Mouse (Mus musculus): ENCODE results near the gene 1700025G04Rik. TPM values are rescaled to one million over a fixed set of nuclear protein-coding genes. Genes with fewer than 3 reads are reported as not detected.

Gene 1700025G04Rik
- polyA plus RNA-seq, 1 experiment from 2014 or later = 20.6 TPM

DNA sequence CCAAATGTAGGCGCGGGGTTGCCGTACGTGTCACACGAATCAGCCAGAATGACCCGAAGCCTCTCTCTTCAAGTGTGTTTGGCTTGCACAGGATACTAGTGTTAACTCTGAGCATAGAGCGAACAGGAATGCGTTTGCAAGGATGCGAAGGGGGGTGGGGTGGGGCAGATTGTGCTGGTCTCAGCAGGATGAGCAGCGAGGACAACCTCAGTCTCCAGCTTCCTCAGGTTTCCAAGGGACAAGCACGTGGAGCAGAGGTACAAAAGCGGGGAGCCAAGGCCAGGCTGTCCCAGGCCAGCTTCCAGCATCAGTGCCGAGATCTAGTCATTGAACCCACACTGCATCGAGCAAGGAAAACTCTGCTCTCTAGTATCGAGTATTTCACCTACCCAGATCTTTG is 111.2 kb downstream of the 1700025G04Rik start:
- no peak for ATAC-seq (ENCODE audit: low FRiP score, low TSS enrichment)
- H3K36me3 ChIP-seq (ENCODE audit: control insufficient read depth, insufficient read depth, low read length) = no peaks in the 10 kb centered on the region
- H3K27me3 ChIP-seq (ENCODE audit: control insufficient read depth, insufficient read depth, low read length) = no peaks in the 10 kb centered on the region
- H3K4me1 ChIP-seq (replicated peaks; ENCODE audit: control insufficient read depth, insufficient read depth) = no peaks in the 10 kb centered on the region
- no peak overlapping the region for H3K4me2 ChIP-seq (replicated peaks; ENCODE audit: low read depth)
- WGBS = 92% methylated on average over 15 of the region's 15 CpGs
- TF ChIP-seq EP300 (optimal IDR thresholded peaks at IDR 0.05) (no peak), CTCF (IDR thresholded peaks at IDR 0.05; ENCODE audit: low read depth) (no peak)
- H3K9me3 ChIP-seq (ENCODE audit: control insufficient read depth, low read length) = no peaks in the 10 kb centered on the region
- DNase-seq (ENCODE audit: low spot score) = no peak
- H3K9ac ChIP-seq (ENCODE audit: low read length) = no peak overlapping the region
- H3K4me3 ChIP-seq (ENCODE audit: low read depth, low read length) = no peak overlapping the region
- no peak overlapping the region for H3K27ac ChIP-seq (replicated peaks)

GRCm38 (mm10) chr1:151977596-151977995 is 112.3 kb downstream of the 1700025G04Rik start:
- DNase-seq (ENCODE audit: low spot score) = no peak
- no peak for TF ChIP-seq EP300 (optimal IDR thresholded peaks at IDR 0.05)
- TF ChIP-seq CTCF (IDR thresholded peaks at IDR 0.05; ENCODE audit: low read depth) = no peak
- WGBS = 68% methylated on average over 5 of the region's 5 CpGs
- H3K4me2 ChIP-seq (replicated peaks; ENCODE audit: low read depth) = no peak overlapping the region
- no peak overlapping the region for H3K9ac ChIP-seq (ENCODE audit: low read length)
- no peaks in the 10 kb centered on the region for H3K27me3 ChIP-seq (ENCODE audit: control insufficient read depth, insufficient read depth, low read length)
- H3K9me3 ChIP-seq (ENCODE audit: control insufficient read depth, low read length) = no peaks in the 10 kb centered on the region
- ATAC-seq (ENCODE audit: low FRiP score, low TSS enrichment) = no peak
- H3K27ac ChIP-seq (replicated peaks) = no peak overlapping the region
- no peaks in the 10 kb centered on the region for H3K36me3 ChIP-seq (ENCODE audit: control insufficient read depth, insufficient read depth, low read length)
- no peaks in the 10 kb centered on the region for H3K4me1 ChIP-seq (replicated peaks; ENCODE audit: control insufficient read depth, insufficient read depth)
- H3K4me3 ChIP-seq (ENCODE audit: low read depth, low read length) = no peak overlapping the region

GRCm38 (mm10) chr1:151976850-151977249 is 113.1 kb downstream of the 1700025G04Rik start:
- Histone ChIP-seq H3K27ac (replicated peaks) (no peak overlapping the region), H3K36me3 (ENCODE audit: control insufficient read depth, insufficient read depth, low read length) (no peaks in the 10 kb centered on the region), H3K9ac (ENCODE audit: low read length) (no peak overlapping the region), H3K9me3 (ENCODE audit: control insufficient read depth, low read length) (no peaks in the 10 kb centered on the region), H3K4me3 (ENCODE audit: low read depth, low read length) (no peak overlapping the region), H3K4me1 (replicated peaks; ENCODE audit: control insufficient read depth, insufficient read depth) (no peaks in the 10 kb centered on the region), H3K4me2 (replicated peaks; ENCODE audit: low read depth) (no peak overlapping the region), H3K27me3 (ENCODE audit: control insufficient read depth, insufficient read depth, low read length) (no peaks in the 10 kb centered on the region)
- no peak for DNase-seq (ENCODE audit: low spot score)
- no peak for TF ChIP-seq EP300 (optimal IDR thresholded peaks at IDR 0.05)
- no peak for TF ChIP-seq CTCF (IDR thresholded peaks at IDR 0.05; ENCODE audit: low read depth)
- no peak for ATAC-seq (ENCODE audit: low FRiP score, low TSS enrichment)
- 59% methylated on average over 3 of the region's 3 CpGs for WGBS

DNA sequence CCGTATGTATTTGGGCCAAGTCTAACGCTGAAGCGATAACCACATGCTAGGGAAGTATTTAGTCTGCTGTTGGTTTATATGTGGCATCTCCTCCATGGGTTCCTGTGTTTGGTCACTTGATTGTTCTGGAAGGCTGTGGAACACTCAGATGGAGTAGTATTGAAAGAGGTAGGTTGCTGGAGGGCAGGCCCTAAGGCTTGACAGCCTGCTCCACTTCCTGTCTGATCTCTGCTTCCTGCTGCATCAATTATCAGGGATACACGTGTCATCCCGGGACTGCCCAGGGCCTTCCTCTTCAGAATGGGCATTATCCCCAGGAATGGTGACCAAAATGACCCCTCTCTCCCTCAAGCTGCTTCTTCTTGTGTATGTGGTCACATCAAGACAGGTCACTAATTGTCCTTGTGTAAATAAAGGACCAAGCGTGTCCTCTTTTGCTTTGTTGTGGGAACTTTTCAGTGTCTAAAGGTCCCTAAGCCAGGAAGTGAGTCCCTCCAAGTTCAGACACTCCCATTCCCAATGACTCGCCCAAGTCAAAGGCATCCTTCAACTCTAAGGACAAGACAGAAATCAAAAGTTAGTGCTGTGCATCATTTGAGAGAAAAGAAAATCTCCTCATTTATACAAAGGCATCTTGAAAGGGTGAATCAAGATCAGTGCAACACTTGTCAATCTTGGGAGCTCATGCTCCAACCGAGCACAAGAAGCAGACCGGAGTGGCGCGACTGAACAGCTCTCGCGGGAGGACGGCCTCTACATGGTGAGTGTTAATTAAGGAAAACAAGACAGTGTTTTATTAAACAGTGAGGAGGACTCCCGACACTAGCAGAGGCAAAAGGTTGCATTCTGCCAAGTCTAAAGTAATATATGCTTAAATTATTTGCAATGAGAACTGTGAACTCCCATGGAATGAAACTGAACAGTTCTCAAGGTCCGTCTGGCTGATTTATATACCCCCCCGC is 114.2 kb downstream of the 1700025G04Rik start:
- DNase-seq (ENCODE audit: low spot score) (no peak), ATAC-seq (ENCODE audit: low FRiP score, low TSS enrichment) (no peak)
- Histone ChIP-seq H3K4me3 (ENCODE audit: low read depth, low read length) (no peak overlapping the region), H3K4me2 (replicated peaks; ENCODE audit: low read depth) (no peak overlapping the region), H3K4me1 (replicated peaks; ENCODE audit: control insufficient read depth, insufficient read depth) (no peaks in the 10 kb centered on the region), H3K9ac (ENCODE audit: low read length) (no peak overlapping the region), H3K27me3 (ENCODE audit: control insufficient read depth, insufficient read depth, low read length) (no peaks in the 10 kb centered on the region), H3K27ac (replicated peaks) (no peak overlapping the region), H3K36me3 (ENCODE audit: control insufficient read depth, insufficient read depth, low read length) (no peaks in the 10 kb centered on the region), H3K9me3 (ENCODE audit: control insufficient read depth, low read length) (no peaks in the 10 kb centered on the region)
- TF ChIP-seq EP300 (optimal IDR thresholded peaks at IDR 0.05) (no peak), CTCF (IDR thresholded peaks at IDR 0.05; ENCODE audit: low read depth) (no peak)
- WGBS = 85% methylated on average over 17 of the region's 17 CpGs

DNA sequence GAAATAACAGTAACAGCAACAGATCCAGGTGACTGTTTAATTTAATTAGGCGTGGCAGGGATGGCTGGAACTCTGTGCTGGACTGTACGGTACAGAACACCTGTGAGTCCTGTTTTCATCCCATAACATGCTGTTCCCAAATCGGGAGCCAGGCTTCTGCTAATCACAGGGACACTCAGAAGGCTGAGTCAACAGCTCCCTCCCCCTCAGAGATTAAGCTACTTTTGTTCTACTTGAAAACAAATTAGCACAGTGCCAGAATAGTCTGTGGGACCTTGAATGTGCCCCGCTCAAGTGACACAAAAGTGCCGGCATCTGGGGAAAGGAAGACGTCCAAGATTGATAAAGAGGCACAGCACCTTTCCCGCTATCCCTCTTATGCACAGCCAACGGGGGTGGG is 115.0 kb downstream of the 1700025G04Rik start:
- ATAC-seq (ENCODE audit: low FRiP score, low TSS enrichment) (no peak; the same call in 1 of the 2 replicates), DNase-seq (ENCODE audit: low spot score) (no peak)
- H3K4me3 ChIP-seq (ENCODE audit: low read depth, low read length) = no peak overlapping the region
- no peaks in the 10 kb centered on the region for H3K9me3 ChIP-seq (ENCODE audit: control insufficient read depth, low read length)
- no peak overlapping the region for H3K4me2 ChIP-seq (replicated peaks; ENCODE audit: low read depth)
- H3K36me3 ChIP-seq (ENCODE audit: control insufficient read depth, insufficient read depth, low read length) = no peaks in the 10 kb centered on the region
- no peaks in the 10 kb centered on the region for H3K4me1 ChIP-seq (replicated peaks; ENCODE audit: control insufficient read depth, insufficient read depth)
- no peaks in the 10 kb centered on the region for H3K27me3 ChIP-seq (ENCODE audit: control insufficient read depth, insufficient read depth, low read length)
- H3K9ac ChIP-seq (ENCODE audit: low read length) = no peak overlapping the region
- WGBS = 52% methylated on average over 8 of the region's 8 CpGs
- TF ChIP-seq CTCF (IDR thresholded peaks at IDR 0.05; ENCODE audit: low read depth) = no peak
- no peak overlapping the region for H3K27ac ChIP-seq (replicated peaks)

GRCm38 (mm10) chr1:151974424-151974823 is 115.5 kb downstream of the 1700025G04Rik start:
- no peaks in the 10 kb centered on the region for H3K9me3 ChIP-seq (ENCODE audit: control insufficient read depth, low read length)
- WGBS = 79% methylated on average over 7 of the region's 7 CpGs
- H3K4me2 ChIP-seq (replicated peaks; ENCODE audit: low read depth) = no peak overlapping the region
- TF ChIP-seq EP300 (optimal IDR thresholded peaks at IDR 0.05) = no peak
- no peak for TF ChIP-seq CTCF (IDR thresholded peaks at IDR 0.05; ENCODE audit: low read depth)
- ATAC-seq (ENCODE audit: low FRiP score, low TSS enrichment) (no peak), DNase-seq (ENCODE audit: low spot score) (no peak)
- no peaks in the 10 kb centered on the region for H3K4me1 ChIP-seq (replicated peaks; ENCODE audit: control insufficient read depth, insufficient read depth)
- H3K9ac ChIP-seq (ENCODE audit: low read length) = no peak overlapping the region
- H3K4me3 ChIP-seq (ENCODE audit: low read depth, low read length) = no peak overlapping the region
- H3K27ac ChIP-seq (replicated peaks) = no peak overlapping the region
- H3K27me3 ChIP-seq (ENCODE audit: control insufficient read depth, insufficient read depth, low read length) = no peaks in the 10 kb centered on the region
- H3K36me3 ChIP-seq (ENCODE audit: control insufficient read depth, insufficient read depth, low read length) = no peaks in the 10 kb centered on the region
